Comparison of ENCODE assay signal across 14 mouse cellular contexts in the genomic region with DNA sequence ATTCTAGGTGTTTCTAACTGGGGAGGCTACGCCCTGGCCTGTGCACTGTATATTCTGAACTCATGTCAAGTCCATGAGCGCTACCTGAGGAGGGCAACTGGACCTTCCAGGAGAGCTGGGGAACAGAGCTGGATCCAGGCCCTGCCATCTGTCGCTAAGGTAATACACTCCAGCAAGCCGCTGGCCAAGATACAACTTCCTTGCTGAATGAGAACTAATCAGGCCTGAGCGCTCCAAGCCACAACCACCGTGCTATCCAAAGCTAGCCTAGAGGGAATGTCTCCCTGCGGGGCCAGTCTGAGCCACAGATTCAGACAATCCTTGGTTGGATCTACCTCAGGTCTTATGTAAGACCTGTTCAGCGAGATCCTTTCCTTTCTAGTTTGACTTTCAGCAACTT. TPM values are rescaled to one million over a fixed set of nuclear protein-coding genes. Genes with fewer than 3 reads are reported as not detected.
DNase-seq lines count a peak whose midpoint lies in the region; ATAC-seq and TF ChIP-seq lines count a peak whose summit lies in the region.
"Had no signal": no experiment of that assay in that cellular context is flagged by ENCODE, and none has a peak within 500 bp of the region (broad histone marks: within the 10 kb centered on the region; RNA-seq: fewer than 3 reads in every experiment).

No protein-coding gene starts in this region.

- no peak overlapping the region for H3K9ac ChIP-seq in intestine, postnatal 0 days (ENCODE audit: low read depth, low read length)
- H3K9ac ChIP-seq: liver, embryonic 13.5 days; neural tube, embryonic 12.5 days had no signal

- ATAC-seq in frontal cortex, adult (ENCODE audit: low TSS enrichment): peak; percentile 45; the same call in 1 of the 2 replicates
- no peak for ATAC-seq in intestine, postnatal 0 days

- H3K4me3 ChIP-seq in intestine, postnatal 0 days (ENCODE audit: low read depth, low read length): no peak overlapping the region
- H3K4me3 ChIP-seq: erythroblast, embryonic 14.5 days; liver, embryonic 13.5 days; neural tube, embryonic 12.5 days had no signal

- TF ChIP-seq POLR2A in brain, embryonic 14.5 days (IDR thresholded peaks at IDR 0.05; ENCODE audit: borderline replicate concordance, extremely low read depth, insufficient read depth, insufficient read length, poor library complexity, severe bottlenecking): no peak

- DNase-seq in frontal cortex, postnatal 25 days (ENCODE audit: low spot score in 2 of 2): no peak
- peak; percentile 18 for DNase-seq in brain, embryonic 14.5 days (ENCODE audit: low read depth)
- DNase-seq in cerebellum, adult 9-10 months: peak; percentile 98
- DNase-seq in gastrocnemius, postnatal 10 days: peak; percentile 22
- DNase-seq in kidney, postnatal 36 days: no peak
- no peak for DNase-seq in left cerebral cortex, postnatal 14 days (ENCODE audit: low spot score in 2 of 2)
- DNase-seq: B cell, adult 2 months; heart, postnatal 14 days; liver, embryonic 13.5 days; right cerebral cortex, postnatal 14 days had no signal

- H3K27me3 ChIP-seq in intestine, postnatal 0 days (replicated peaks; ENCODE audit: control insufficient read depth, insufficient read depth, low read length): no peaks in the 10 kb centered on the region
- H3K27me3 ChIP-seq: liver, embryonic 13.5 days; neural tube, embryonic 12.5 days had no signal

- H3K27ac ChIP-seq in intestine, postnatal 0 days (ENCODE audit: low read depth, low read length): no peak overlapping the region
- H3K27ac ChIP-seq: liver, embryonic 13.5 days; neural tube, embryonic 12.5 days had no signal

- intact Hi-C loops in left cerebral cortex, postnatal 14 days (cut with DNase I): no loop called here

- no peaks in the 10 kb centered on the region for H3K36me3 ChIP-seq in intestine, postnatal 0 days (ENCODE audit: control insufficient read depth, insufficient read depth)
- H3K36me3 ChIP-seq: liver, embryonic 13.5 days; neural tube, embryonic 12.5 days had no signal

- H3K4me2 ChIP-seq in intestine, postnatal 0 days (replicated peaks; ENCODE audit: low read depth): no peak overlapping the region
- H3K4me2 ChIP-seq: liver, embryonic 13.5 days; neural tube, embryonic 12.5 days had no signal

- peaks cover 4% of the 10 kb centered on the region; the same call in 1 of the 2 replicates for H3K4me1 ChIP-seq in intestine, postnatal 0 days (replicated peaks; ENCODE audit: control insufficient read depth, insufficient read depth, low read length)
- H3K4me1 ChIP-seq: liver, embryonic 13.5 days; neural tube, embryonic 12.5 days had no signal

- no peak for TF ChIP-seq CTCF in brain, embryonic 14.5 days (IDR thresholded peaks at IDR 0.05; ENCODE audit: borderline replicate concordance, extremely low read depth, insufficient read depth, insufficient read length)
- no peak for TF ChIP-seq CTCF in intestine, postnatal 0 days (IDR thresholded peaks at IDR 0.05; ENCODE audit: low read depth)

- 88% methylated on average over 8 of the region's 8 CpGs for WGBS in intestine, postnatal 0 days

- no peaks in the 10 kb centered on the region for H3K9me3 ChIP-seq in intestine, postnatal 0 days (ENCODE audit: control insufficient read depth)
- H3K9me3 ChIP-seq: liver, embryonic 13.5 days; neural tube, embryonic 12.5 days had no signal

RNA-seq across cellular contexts. Expression of a gene that starts 40.9 kb away (rescaled TPM):
- 1.8 and 3.4 TPM in 2 replicates for polyA plus RNA-seq in brain, embryonic 14.5 days (2012; rRNA removed)
- total RNA-seq in gastrocnemius, postnatal 10 days (2021): under 1 TPM; 0.09 to 0.63 TPM
- 0.31 TPM in 2 replicates for polyA plus RNA-seq in intestine, postnatal 0 days (2015; fragmentation: Nextera tagmentation; extraction: Ambion mirVana)
- total RNA-seq in left cerebral cortex, postnatal 14 days (2021): 1 to 10 TPM; 6.1 to 8.3 TPM
- polyA plus RNA-seq: erythroblast, embryonic 14.5 days had no signal

Comparison
In these comparisons a context has a peak if more than half of its experiments do, and no peak if none do; other contexts are left out.
1. DNase-seq: peak in brain, embryonic 14.5 days (single experiment), cerebellum, adult 9-10 months (single experiment) and gastrocnemius, postnatal 10 days (single experiment); none in frontal cortex, postnatal 25 days (0 of 2), kidney, postnatal 36 days (0 of 2) and left cerebral cortex, postnatal 14 days (0 of 2).
2. RNA of a gene that starts 40.9 kb away (total RNA-seq): 6.1 to 8.3 TPM in left cerebral cortex, postnatal 14 days; 0.09 to 0.63 TPM in gastrocnemius, postnatal 10 days; every median in the first group is over 4 times any median in the second.